ENCODE assay signal across 7 mouse cellular contexts in genomic region chr16:31570311-31571139, GRCm38 (mm10).
DNase-seq lines count a peak whose midpoint lies in the region.

No protein-coding gene starts in this region.

- peak; percentile 32 to 60 for DNase-seq in layer of hippocampus, adult 8-10 months (ENCODE audit: low spot score in 2 of 2)
- DNase-seq in layer of hippocampus, adult 9-10 months (ENCODE audit: low spot score): no peak
- peak; percentile 73 for DNase-seq in NIH3T3 (ENCODE audit: low read depth)
- peak; percentile 42 for DNase-seq in c-Kit-positive CD71-negative TER-119-negative erythroid progenitor cells, embryonic 14.5 days (ENCODE audit: low read depth)
- peak; percentile 4 for DNase-seq in induced T-regulatory cell, adult 2 months (ENCODE audit: low read depth)
- DNase-seq in kidney, postnatal 4 days: no peak
- DNase-seq in kidney, postnatal 10 days: no peak

Comparison
In these comparisons a context has a peak if more than half of its experiments do, and no peak if none do; other contexts are left out.
1. DNase-seq: peak in layer of hippocampus, adult 8-10 months (2 of 2), NIH3T3 (single experiment), c-Kit-positive CD71-negative TER-119-negative erythroid progenitor cells, embryonic 14.5 days (single experiment) and induced T-regulatory cell, adult 2 months (single experiment); none in layer of hippocampus, adult 9-10 months (single experiment), kidney, postnatal 4 days (0 of 2) and kidney, postnatal 10 days (single experiment).